Mouse (Mus musculus): ENCODE results near the gene Pias3.
"Not testable (repeated sequence)": the region's sequence is repeated elsewhere in the genome, so short reads cannot be mapped to it uniquely, and the experiment has no call there.

The Pias3 gene

DNA sequence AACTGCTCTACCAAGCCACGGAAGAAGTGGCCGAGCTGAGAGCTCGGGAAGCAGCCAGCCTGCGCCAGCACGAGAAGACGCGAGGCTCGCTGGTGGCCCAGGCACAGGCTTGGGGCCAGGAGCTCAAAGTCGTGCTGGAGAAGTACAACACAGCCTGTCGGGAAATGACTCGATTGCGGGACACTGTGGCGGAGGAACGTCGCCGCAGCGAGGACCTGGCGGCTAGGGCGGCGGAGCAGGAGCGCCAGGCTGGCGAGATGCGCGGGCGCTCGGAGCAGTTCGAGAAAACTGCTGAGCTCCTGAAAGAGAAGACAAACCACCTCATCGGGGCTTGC is 11.4 kb upstream of the Pias3 start:
- no peak for DNase-seq (ENCODE audit: low spot score in 2 of 2)

DNA sequence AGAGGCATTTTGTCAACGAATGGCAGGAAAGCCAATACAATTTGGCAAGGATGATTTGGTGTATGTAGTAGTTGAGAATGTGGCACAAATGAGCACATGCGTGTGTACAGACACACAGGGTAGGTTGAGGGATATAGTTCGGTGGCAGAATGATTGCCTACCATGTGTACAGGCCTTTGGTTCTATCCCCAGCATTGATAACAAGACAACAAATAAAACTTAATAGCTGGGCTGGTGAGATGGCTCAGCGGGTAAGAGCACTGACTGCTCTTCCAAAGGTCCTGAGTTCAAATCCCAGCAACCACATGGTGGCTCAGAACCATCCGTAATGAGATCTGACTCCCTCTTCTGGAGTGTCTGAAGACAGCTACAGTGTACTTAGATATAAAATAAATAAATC is 10.1 kb upstream of the Pias3 start:
- DNase-seq (ENCODE audit: low spot score in 2 of 2), result not testable (repeated sequence)

DNA sequence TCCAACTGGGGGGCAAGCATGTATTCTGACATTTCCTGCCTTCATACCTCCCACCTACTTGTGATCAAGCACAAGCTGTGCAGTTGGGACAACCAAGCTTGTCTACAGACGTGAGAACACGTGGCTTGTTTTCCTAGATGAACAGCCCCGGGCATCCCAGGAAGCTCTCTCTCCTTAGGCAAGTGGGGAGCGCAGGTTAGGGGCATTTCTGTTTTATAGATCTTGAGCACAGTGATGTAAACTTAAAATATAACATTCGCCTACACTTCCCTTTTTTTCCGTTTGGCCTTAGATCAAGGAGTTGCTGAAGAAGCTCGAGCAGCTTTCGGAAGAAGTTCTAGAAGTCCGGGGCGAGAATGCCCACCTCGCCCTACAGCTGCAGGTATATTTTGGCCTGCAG is 7.3 kb upstream of the Pias3 start:
- no peak for DNase-seq (ENCODE audit: low spot score in 2 of 2)

DNA sequence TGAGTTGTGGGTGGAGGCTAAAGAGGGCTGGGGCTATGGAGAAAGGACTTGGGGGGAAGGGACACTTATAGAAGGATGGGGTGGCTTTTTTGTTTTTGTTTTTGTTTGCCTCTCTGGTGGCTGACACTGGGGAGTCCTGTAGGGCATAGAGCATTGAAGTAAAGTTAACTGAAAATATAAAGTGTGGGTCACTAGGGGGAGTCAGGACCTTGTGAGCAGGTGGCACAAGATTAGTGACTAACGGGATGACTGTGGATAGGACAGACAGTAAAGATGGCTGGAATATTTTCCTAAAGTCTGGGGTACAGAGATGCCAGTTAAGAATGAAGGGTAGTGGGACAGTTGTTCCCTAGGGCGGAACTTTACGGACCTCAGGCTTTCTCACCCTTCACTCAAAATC is 5.9 kb upstream of the Pias3 start:
- DNase-seq (ENCODE audit: low spot score in 2 of 2), result no peak

DNA sequence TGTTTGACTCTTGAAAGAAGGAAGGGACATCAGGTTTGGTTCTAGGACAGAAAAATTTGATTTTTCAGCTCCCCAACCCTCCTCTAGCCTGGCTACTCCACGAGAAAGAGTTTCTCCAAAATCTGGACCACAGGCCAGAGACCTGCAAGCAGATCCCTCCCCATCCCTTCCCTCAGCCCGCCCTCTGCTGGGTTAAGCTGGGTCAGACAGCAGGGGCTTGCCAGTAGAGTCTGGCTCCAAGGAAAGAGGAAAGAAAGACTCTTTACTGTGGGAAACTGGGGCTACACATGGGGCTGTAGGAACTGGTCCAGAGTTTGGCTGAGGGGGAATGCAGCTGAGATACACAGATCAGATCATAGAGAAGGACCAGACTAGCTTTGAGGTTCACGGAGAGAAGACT is 3.7 kb upstream of the Pias3 start:
- DNase-seq (ENCODE audit: low spot score in 2 of 2), result no peak

DNA sequence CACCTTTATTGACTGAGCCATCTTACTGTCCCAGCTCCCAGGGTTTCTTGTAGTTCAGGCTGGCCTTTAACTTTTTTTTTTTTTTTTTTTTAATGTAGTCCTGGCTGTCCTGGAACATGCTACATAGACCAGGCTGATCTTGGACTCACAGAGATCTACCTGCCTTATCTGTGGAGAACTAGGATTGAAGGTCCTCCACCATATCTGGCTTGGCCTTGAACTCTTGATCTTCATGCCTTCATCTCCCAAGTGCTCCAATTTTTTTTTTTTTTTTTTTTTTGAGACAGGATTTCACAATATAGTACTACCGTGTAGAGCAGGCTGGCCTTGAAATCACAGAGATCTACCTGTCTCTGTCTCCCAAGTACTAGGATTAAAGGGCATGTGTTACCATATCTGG is 2.6 kb upstream of the Pias3 start:
- DNase-seq (ENCODE audit: low spot score in 2 of 2), result no peak

DNA sequence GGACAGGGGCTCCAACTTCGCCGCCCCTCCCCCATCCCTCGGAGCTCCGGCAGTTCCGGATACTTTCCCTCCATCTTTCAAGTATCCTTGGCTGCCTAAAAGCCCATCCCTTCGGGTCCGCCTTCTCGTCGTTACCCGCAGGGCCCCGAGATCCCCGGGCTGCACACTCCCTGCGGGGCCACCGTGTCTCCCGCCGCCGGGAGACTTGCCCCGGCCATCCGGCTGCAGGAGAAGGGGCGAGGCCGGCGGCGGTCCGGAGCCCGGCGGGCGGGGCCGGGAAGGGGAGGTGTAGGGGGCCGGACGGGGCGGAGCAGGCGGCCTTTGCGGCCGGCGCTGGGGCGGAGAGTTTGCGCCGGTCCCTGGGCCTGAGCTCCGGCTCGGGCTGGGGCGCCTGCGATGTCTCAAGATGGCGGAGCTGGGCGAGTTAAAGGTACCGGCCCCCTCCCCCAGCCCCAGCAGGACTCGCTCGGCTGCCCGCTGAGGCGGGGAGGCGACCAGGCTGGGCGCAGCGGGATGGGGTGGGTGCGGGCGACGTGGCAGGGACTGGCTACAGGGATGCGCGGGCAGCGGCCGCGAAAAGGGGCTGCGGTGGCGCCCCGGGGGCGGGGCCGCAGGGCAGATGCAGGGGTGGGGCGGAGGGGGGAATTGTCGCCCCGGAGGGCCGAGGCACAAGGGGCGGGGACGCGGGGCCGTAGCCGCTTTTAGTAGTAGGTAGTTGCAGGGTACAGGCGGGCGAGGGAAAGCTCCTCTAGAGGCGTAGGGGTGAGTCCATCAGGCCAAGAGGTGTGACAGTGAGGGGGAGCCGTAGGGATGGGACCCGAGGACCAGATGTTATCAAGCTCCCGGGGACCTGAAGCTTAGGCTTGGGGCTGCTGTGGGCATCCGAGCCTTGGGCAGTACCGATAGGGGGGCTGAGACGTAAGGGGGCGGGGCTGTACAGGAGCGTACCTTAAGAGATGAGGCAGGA is 865 bp downstream of the Pias3 start:
- peak; percentile 71 to 81 for DNase-seq (ENCODE audit: low spot score in 2 of 2)

DNA sequence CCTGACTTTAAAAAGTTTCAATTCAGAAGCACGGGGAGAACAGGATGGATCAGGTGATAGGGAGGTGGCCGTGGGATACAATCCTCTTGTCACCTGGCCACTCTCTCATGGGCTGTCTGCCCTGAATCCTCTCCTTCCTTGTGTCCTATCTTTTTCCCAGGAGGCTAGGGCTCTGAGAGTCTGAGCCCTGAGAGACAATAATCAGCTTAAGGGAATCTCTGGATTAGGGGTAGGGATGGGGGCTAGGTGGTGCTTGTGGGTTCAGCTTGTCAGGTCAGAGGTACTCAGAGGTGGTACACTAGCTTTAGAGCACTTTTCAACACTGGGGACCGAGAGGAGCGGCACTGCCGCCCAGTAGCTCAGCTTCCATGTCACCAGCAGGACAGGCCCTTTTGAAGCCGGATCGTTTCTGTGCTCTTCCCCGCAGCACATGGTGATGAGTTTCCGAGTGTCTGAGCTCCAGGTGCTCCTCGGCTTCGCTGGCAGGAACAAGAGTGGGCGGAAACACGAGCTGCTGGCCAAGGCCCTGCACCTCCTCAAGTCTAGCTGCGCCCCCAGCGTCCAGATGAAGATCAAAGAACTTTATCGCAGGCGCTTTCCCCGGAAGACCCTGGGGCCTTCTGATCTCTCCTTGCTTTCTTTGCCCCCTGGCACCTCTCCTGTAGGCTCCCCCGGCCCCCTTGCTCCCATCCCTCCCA is 3.0 kb downstream of the Pias3 start:
- DNase-seq (ENCODE audit: low spot score in 2 of 2), result no peak

DNA sequence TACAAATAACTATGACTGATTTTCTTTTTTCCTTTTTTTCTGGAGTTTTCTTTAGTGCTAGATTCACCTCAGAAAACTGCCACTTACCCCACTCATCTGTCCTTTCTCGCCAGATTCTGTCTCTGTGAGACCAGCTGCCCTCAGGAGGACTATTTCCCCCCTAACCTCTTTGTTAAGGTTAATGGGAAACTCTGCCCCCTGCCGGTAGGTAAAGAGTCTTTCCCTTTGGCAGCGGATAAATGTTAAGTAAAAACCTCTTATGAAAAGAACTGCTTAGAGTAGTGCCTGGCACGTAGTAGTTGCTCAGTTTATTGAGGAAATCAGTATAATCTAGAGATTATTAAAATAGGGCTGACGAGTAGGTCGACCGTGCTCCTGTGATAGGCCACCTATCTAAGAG is 4.2 kb downstream of the Pias3 start:
- DNase-seq (ENCODE audit: low spot score in 2 of 2), result no peak

DNA sequence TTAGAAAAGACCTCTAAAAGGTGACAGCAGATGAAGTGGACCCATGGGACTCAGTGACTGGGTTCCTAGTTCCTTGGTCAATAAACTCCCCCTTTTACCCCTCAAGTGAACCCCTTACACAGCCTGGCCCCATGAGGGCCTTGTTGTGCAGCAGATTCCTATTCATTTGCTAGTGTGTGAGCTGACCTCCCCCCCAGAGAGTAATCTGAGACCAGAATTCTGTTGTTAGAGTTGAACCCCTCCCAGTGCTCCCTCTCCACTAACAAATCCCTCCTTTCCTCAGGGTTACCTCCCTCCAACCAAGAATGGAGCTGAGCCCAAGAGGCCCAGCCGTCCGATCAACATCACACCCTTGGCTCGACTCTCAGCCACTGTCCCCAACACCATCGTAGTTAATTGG is 4.8 kb downstream of the Pias3 start:
- DNase-seq (ENCODE audit: low spot score in 2 of 2), result no peak

DNA sequence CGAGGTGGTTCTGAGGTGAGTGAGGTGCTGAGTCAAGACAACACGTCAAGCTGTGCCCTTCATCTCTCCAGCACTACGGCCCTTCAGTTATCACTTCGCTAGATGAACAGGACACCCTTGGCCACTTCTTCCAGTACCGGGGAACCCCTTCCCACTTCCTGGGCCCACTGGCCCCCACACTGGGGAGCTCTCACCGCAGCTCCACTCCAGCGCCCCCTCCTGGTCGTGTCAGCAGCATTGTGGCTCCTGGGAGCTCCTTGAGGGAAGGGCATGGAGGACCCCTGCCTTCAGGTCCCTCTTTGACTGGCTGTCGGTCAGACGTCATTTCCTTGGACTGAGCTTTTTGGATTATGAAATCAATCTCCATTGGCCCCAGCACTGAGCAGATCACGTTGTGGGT is 8.6 kb downstream of the Pias3 start:
- DNase-seq (ENCODE audit: low spot score in 2 of 2), result no peak

DNA sequence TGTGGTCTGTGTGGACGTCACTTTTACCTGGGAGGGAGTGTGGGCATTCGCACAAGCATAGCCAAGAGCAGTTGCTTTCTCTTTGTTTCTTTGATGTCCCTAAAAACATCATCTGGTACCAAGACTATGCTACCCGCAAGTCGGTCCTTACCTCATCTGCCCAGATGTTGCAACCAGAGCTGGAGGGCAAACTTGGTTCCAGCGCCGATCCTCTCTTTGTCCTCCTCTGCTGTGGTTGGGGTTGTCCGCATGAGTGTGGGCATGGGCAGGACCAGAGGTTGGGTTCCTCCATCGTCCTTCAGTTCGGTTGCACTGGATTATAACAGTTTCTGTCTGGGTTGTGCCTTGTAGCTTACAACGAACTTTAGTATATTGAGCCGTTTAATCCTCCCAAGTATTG is 10.0 kb downstream of the Pias3 start:
- no peak for DNase-seq (ENCODE audit: low spot score in 2 of 2)

DNA sequence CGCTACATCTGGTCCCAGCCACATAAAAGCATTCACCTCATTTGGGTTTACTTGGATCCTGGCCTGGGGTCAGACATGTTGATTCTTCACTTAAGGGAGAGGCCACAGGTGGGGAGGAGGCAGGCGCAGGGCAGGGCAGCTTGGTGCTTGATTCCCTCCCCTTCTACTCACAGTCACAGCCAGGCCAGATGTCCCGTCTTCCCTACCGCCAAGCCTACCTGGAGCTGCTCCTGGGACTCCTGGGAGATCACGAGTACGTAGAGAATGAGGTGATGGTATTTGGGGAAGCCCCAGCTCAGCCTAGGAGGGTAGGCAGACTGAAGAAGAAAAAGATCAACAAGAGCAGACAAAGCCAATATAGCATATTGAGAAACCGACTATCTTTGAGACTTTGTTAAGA is 10.8 kb downstream of the Pias3 start:
- no peak for DNase-seq (ENCODE audit: low spot score in 2 of 2)

DNA sequence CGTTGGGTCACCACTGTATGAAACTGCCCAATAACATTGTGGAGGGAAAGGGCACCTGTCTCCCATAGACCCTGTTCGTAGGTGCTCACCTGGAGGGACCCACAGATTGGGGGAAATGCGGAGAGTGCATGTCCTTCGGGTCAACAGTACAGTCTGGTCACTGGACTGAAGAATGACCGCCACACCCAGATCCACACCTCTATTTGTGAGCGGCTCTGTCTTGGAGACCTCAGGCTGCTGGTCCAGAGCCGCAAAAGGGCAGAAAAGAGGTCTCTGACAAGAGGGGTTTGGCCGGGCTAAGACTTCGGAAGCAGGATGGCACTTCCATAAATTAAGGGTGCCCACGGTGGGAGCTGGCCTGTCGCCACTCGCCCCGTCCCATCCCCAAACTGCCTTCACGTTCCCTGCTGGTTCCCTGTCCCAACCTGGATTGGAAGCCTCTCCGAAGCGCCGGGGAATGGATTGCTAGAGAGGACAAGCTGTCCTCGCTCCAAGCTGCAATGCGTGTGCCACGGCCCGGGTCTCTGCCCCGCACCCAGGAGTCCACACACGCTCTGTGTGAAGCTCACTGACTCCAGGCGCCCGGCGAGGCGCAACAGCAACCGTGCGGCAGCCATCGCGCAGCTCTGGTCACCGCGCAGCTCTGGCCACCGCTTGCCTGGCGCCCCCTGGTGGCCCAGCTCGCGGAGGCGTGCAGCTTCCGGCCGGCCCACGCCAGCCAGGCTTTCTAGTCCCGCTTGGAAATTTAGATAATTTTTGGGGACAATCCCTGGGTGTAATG is 11.9 kb downstream of the Pias3 start, which contains the start of gene Nudt17:
Gene Nudt17, minus strand, starts transcription at position 660 of the 781 bp plus-strand sequence.
- DNase-seq (ENCODE audit: low spot score in 2 of 2), result peak in 1 of 2 experiments; percentile 77

DNA sequence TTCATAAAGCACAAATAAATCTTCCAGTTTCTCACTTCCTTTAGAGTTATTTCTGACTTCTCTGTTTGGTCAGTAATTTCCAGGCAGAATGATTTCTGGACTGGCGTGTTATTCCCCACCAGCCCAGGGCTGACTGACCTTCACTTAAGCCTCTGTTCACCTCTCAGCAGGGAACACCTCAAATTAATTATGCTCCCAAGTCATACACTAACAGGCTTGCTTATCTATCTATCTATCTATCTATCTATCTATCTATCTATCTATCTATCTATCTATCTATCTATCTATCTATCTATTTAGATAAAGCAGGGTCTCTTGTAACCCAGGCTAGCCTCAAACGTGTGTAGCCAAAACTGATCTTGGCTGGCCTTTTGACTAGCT is 12.5 kb downstream of the Pias3 start:
- no peak for DNase-seq (ENCODE audit: low spot score in 2 of 2)

DNA sequence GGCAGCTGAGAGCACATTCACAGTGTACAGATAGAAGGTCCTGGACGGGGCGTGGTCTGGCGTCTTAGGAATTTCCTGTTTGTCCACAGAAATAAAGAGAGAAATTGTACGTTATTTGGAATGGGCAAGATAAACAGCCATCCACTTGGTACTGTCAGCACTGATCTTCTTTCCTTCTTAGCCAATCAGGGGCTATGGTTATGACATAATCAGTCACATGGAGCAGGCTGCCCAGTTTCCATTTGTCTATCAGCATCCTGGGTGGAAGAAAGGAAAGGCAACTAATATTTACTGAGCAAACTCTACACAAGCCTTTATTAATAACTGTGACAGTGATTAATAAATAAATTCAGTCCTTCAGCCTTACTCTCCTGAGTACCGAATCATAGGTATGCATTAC is 18.1 kb downstream of the Pias3 start:
- no peak for DNase-seq (ENCODE audit: low spot score in 2 of 2)

DNA sequence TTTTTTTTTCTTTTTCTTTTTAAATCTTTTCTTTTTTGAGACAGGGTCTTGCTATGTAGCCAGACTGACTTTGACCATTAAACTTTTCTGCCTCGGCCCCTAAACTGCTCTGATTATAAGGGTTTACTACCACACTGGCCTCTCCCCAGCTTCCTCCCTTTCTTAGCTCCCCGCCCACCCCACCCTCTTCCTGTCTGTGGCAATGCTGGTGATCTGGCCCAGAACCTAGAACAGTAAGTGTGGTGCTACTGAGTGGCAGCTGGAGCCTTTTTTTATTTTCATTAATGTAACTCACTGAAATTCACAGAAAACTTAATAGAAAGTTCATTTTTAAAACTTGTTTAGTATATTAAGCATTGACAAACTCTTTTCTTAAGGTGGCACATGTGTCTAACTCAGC is 19.7 kb downstream of the Pias3 start:
- DNase-seq (ENCODE audit: low spot score in 2 of 2), result no peak

DNA sequence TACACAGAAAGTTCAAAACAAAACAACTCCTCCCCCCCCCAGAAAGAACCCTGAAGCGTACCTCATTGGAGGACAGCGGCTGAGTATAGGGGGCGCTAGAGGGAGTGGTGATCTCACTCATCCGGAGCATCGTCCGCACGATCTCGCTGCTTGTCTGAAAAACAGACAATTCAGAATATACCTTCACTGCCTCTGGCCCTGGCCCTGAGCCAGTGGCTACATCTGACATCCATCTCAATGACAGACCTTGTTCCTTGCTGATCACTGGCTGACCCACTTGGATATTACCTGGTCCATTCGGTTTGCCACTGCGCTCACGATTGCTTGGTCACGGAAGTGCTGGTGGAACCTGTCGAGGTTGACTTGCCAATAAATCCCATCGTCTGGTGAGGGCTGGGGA is 23.0 kb downstream of the Pias3 start:
- DNase-seq (ENCODE audit: low spot score in 2 of 2), result no peak

DNA sequence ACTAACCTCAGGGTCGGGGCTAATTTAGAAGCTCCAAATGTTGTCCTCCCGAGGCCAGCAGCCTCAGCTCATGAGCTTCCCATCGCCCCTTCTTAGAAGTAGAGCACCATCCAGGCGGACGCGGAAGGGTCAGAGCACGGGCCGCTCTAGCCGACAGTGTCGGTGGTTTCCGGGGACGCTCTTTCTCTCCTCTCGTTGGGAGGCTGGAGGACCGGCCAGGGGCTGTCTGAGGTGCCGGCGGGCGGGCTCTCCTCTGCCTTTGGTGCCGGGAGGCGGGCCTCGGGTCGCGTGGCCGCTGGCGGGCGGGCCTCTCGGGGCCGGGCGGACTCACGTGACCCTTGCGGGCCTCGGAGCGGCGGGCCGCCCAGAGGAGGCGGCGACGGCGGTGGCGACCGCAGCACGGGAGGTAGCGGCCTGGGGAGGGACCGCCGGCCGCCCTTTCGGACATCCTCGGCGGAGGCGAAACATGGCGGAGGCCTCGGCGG is 31.2 kb downstream of the Pias3 start, which contains the start of the genes Polr3c and Rnf115:
Gene Polr3c, minus strand, starts transcription at position 286 of the 485 bp plus-strand sequence.
Gene Rnf115, plus strand, starts transcription at position 322 of the 485 bp plus-strand sequence.
- DNase-seq (ENCODE audit: low spot score in 2 of 2), result peak; percentile 89 to 94

DNA sequence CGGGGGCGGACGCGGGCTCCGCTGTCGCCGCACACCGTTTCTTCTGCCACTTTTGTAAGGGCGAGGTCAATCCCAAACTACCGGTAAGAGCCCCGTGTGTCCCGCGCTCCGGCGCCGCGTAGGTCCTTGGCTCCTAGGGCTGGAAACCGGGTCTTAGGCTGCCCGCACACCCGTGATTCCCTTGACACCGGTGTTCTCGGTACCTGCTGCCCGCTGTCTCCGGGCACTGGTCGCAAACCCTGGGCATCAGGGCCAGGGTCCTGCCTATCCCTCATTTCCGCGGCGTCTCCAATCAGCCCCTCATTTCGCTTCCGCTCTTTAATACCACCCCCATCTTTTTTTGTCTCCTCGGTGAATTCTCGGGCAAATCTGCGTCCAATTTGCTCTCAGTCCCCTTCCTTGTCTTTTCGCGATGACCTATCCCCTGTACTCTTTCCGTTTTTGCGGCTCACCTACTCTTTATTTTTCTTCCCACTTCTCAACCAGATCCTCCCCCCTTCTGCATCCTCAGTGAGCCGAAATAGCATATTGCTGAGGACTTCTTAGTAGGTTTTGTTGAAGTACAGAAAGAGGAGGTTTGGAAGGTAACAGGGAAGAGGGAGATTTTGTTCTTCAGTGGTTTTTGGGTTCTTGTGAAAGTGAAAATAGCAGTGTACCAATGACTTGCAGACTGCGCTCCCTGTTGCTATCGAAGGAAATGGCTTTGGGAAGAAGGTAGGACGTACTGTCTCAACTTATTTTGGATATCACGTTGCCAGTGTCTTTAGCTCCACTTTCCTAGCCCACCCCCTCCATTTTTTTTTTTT is 31.8 kb downstream of the Pias3 start:
- no peak for DNase-seq (ENCODE audit: low spot score in 2 of 2)
